Mouse (Mus musculus): ENCODE results near the gene Cyb561d2. TPM values are rescaled to one million over a fixed set of nuclear protein-coding genes. Genes with fewer than 3 reads are reported as not detected.

The Cyb561d2 gene
- total and polyA plus RNA-seq, 3 experiments: 23.8 to 37.8 (median 35.7) TPM

DNA sequence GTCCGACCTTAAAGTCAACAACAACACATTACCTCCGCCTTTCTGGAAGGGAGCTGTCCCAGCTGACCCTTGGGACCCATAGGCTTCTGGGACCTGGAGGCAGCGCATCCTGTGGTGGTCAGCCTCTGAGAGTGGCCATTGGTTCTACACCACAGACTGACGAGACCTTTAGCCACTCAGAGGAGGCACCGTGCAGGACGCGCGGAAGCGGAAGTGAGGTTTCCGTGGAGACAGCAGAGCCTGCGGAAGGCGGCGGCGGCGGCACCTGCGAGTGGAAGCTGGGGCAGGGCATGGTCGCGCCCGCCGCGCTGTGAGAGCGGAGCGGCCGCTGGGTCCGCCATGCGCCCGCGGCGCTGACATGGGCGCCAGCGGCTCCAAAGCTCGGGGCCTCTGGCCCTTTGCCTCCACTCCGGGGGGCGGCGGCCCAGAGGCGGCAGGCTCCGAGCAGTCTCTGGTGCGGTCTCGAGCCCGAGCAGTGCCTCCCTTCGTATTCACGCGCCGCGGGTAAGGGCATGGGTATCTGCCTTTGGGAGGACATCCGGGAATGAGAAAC, 21.1 kb upstream of the Cyb561d2 start, which contains the start of gene Tusc2:
Gene Tusc2 (plus strand): TSS at position 227 of the 553 bp plus-strand sequence.
- Histone ChIP-seq H3K4me3 (replicated peaks in 1 of 3; ENCODE audit: low read depth in 2 of 3, low read length in 2 of 3, poor library complexity in 1 of 3) (peak within 1 kb of the TSS; percentile 71 to 85 (median 79)), H3K79me2 (replicated peaks; ENCODE audit: control insufficient read depth, extremely low read depth, insufficient read depth, poor library complexity, severe bottlenecking) (peaks cover 9% of the 10 kb centered on the region), H3K9me3 (replicated peaks; ENCODE audit: low read length) (no peaks in the 10 kb centered on the region), H3K27ac (ENCODE audit: insufficient read depth, low read depth) (no peak within 1 kb of the TSS), H3K27me3 (replicated peaks) (no peaks in the 10 kb centered on the region), H3K36me3 (replicated peaks in 1 of 2; ENCODE audit: control insufficient read depth in 1 of 2, insufficient read depth in 1 of 2, low read length in 1 of 2) (peaks cover 42 to 68% of the 10 kb centered on the region in 2 experiments), H3K4me2 (ENCODE audit: insufficient read depth, low read depth, poor library complexity, severe bottlenecking) (peak within 1 kb of the TSS; percentile 87), H3K4me1 (ENCODE audit: control insufficient read depth in 1 of 2, insufficient read depth in 2 of 2) (peaks cover 16 to 45% of the 10 kb centered on the region in 2 experiments), H3K9ac (ENCODE audit: insufficient read depth, low read depth) (peak within 1 kb of the TSS; percentile 64)
- TF ChIP-seq TCF12 (IDR thresholded peaks at IDR 0.05; ENCODE audit: low read depth, low read length) (0 out of 2 replicates have a peak, but pooled peaks have one; percentile 25), NRF1 (IDR thresholded peaks at IDR 0.05; ENCODE audit: low read depth, low read length) (peak; percentile 53), ZKSCAN1 (IDR thresholded peaks at IDR 0.05; ENCODE audit: borderline replicate concordance, low read depth, low read length) (no peak), CHD2 (IDR thresholded peaks at IDR 0.05; ENCODE audit: low read length) (peak; percentile 90), MAZ (IDR thresholded peaks at IDR 0.05; ENCODE audit: low read depth, low read length) (no peak), CTCF (conservative IDR thresholded peaks at IDR 0.05 in 1 of 2, IDR thresholded peaks at IDR 0.05 in 1 of 2; ENCODE audit: low read depth in 2 of 2, low read length in 2 of 2) (no peak), ELF1 (IDR thresholded peaks at IDR 0.05; ENCODE audit: low read depth, low read length) (peak; percentile 94), UBTF (IDR thresholded peaks at IDR 0.05; ENCODE audit: low read depth, low read length) (no peak), MYC (IDR thresholded peaks at IDR 0.05; ENCODE audit: low read depth, low read length) (no peak), MAX (IDR thresholded peaks at IDR 0.05; ENCODE audit: low read length) (no peak), TBP (conservative IDR thresholded peaks at IDR 0.05; ENCODE audit: low read depth, low read length) (no peak), POLR2A (IDR thresholded peaks at IDR 0.05; ENCODE audit: low read depth, low read length) (peak; percentile 76), MXI1 (IDR thresholded peaks at IDR 0.05; ENCODE audit: low read depth, low read length) (peak; percentile 97), HCFC1 (IDR thresholded peaks at IDR 0.05; ENCODE audit: low read depth, low read length) (peak; percentile 84), IRF4 (IDR thresholded peaks at IDR 0.05; ENCODE audit: low read depth, low read length) (peak; percentile 59; the same call in 1 of the 2 replicates), NELFE (IDR thresholded peaks at IDR 0.05; ENCODE audit: low read depth, low read length) (peak; percentile 60; the same call in 1 of the 2 replicates), BHLHE40 (IDR thresholded peaks at IDR 0.05; ENCODE audit: low read depth, low read length) (no peak), KAT2A (IDR thresholded peaks at IDR 0.05; ENCODE audit: insufficient replicate concordance, low read length) (peak; percentile 56; the same call in 1 of the 2 replicates), GABPA (IDR thresholded peaks at IDR 0.05; ENCODE audit: insufficient replicate concordance, low read depth, low read length) (no peak), ZC3H11A (IDR thresholded peaks at IDR 0.05; ENCODE audit: low read depth, low read length) (no peak), JUND (conservative IDR thresholded peaks at IDR 0.05; ENCODE audit: low read depth, low read length) (no peak), MEF2A (IDR thresholded peaks at IDR 0.05; ENCODE audit: borderline replicate concordance, low read depth, low read length) (peak; percentile 12; the same call in 1 of the 2 replicates), ZMIZ1 (IDR thresholded peaks at IDR 0.05; ENCODE audit: low read depth, low read length) (peak; percentile 83), ETS1 (conservative IDR thresholded peaks at IDR 0.05; ENCODE audit: low read depth, low read length) (0 out of 2 replicates have a peak, but pooled peaks have one; percentile 21), RCOR1 (conservative IDR thresholded peaks at IDR 0.05; ENCODE audit: low read depth, low read length) (no peak), SMC3 (IDR thresholded peaks at IDR 0.05; ENCODE audit: low read depth, low read length) (no peak), USF2 (conservative IDR thresholded peaks at IDR 0.05; ENCODE audit: low read depth, low read length) (no peak), POLR2AphosphoS2 (IDR thresholded peaks at IDR 0.05; ENCODE audit: low read depth, low read length) (peak; percentile 96), EP300 (IDR thresholded peaks at IDR 0.05; ENCODE audit: low read length) (no peak)
- DNase-seq (ENCODE audit: extremely low read depth): peak; percentile 94
- dilution Hi-C loops (cut with MboI; ENCODE audit: extremely low pct_ligation_motif_present, extremely low pct_unique_long_range_greater_than_20kb, low sequenced_read_pairs): no loop called here
- in situ Hi-C loops (cut with MboI; ENCODE audit: low pct_ligation_motif_present, low pct_unique_long_range_greater_than_20kb, low sequenced_read_pairs): no loop called here

Data from CH12.LX (cell line).